Mouse (Mus musculus): ENCODE data around the gene Adam8. TPM values are rescaled to one million over a fixed set of nuclear protein-coding genes. Genes with fewer than 3 reads are reported as not detected.

Adam8 gene
- polyA plus RNA-seq, 1 experiment, result 334 TPM

GRCm38 (mm10) chr7:139982058-139982457, 10.3 kb downstream of the Adam8 start:
- Histone ChIP-seq H3K4me1 (ENCODE audit: control insufficient read depth, insufficient read depth, low read length) (peaks cover 72% of the 10 kb centered on the region), H3K27ac (ENCODE audit: insufficient read depth, low read depth, low read length) (peak overlapping the region; percentile 20; the same call in 1 of the 2 replicates)

DNA sequence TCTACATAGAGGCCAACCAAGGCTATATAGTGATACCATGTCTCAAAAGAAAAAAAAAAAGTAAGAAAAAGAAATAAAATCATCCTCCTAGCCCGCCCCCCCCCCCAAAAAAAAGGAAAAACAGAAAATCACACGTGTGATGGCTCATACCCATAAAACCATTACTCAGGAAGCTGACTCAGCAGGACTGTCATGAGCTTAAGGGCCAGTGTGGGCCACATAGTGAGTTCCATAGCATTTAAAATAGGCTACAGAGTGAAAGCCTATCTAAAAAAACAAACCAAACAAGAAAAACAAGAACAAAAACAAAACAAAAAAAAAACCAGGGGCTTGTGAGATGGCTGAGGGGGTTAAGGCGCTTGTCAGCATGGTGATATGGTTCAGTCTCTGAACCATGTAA, 11.6 kb downstream of the Adam8 start:
- H3K27ac ChIP-seq (ENCODE audit: insufficient read depth, low read depth, low read length), result peak overlapping the region; percentile 87
- TF ChIP-seq POLR2A (IDR thresholded peaks at IDR 0.05; ENCODE audit: borderline replicate concordance, low read depth, low read length) (no peak), CTCF (IDR thresholded peaks at IDR 0.05; ENCODE audit: low read depth, low read length) (no peak)
- H3K4me1 ChIP-seq (ENCODE audit: control insufficient read depth, insufficient read depth, low read length), result peaks cover 73% of the 10 kb centered on the region
- no peak overlapping the region for H3K4me3 ChIP-seq (ENCODE audit: insufficient read depth, low read length)

More at GRCm38 (mm10) chr7:139982058-139982457, 10.3 kb downstream of the Adam8 start:
- no peak for TF ChIP-seq CTCF (IDR thresholded peaks at IDR 0.05; ENCODE audit: low read depth, low read length)
- no peak for TF ChIP-seq POLR2A (IDR thresholded peaks at IDR 0.05; ENCODE audit: borderline replicate concordance, low read depth, low read length)
- H3K4me3 ChIP-seq (ENCODE audit: insufficient read depth, low read length), result no peak overlapping the region

DNA sequence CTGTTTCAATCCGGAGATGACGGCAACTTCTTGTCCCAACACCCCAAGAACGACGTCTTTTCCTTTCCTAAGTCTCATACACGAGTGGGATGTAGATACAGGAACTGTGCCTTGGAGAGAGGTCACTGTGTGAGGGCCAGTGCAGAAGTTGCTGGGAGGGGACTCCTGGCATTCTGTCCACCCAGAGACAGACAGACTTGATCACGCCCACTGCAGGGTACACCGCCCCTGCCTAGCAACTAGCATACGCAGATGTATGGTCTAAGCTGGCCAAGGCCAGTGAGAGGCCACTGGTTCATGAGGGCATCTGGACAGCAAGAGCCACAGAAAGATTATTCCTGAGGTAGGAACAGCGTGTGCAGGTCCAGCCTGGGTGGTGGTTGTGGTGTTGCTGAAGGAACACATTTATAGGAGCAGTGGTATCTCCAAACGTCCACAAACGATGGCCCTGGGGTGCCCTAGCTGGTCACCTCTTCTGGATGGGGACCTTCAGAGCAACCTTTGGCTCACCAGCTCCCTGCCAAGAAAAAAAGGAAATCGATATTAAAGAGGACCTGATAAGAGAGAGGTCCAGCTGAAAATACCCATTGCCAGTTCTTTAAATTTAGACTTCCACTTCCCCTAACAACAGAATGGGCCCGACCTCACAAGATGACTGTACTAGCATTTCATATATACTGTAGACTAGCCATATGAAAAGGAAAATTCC, 13.2 kb downstream of the Adam8 start:
- no peak for TF ChIP-seq CTCF (IDR thresholded peaks at IDR 0.05; ENCODE audit: low read depth, low read length)
- no peak for TF ChIP-seq POLR2A (IDR thresholded peaks at IDR 0.05; ENCODE audit: borderline replicate concordance, low read depth, low read length)
- Histone ChIP-seq H3K27ac (ENCODE audit: insufficient read depth, low read depth, low read length) (peak overlapping the region; percentile 87), H3K4me3 (ENCODE audit: insufficient read depth, low read length) (peak overlapping the region; percentile 56), H3K4me1 (ENCODE audit: control insufficient read depth, insufficient read depth, low read length) (peaks cover 71% of the 10 kb centered on the region)

GRCm38 (mm10) chr7:139978278-139978892, 14.0 kb downstream of the Adam8 start, which contains the start of gene 6430531B16Rik:
Gene 6430531B16Rik, minus strand, starts transcription at chr7:139978755.
- Histone ChIP-seq H3K4me1 (ENCODE audit: control insufficient read depth, insufficient read depth, low read length) (peaks cover 70% of the 10 kb centered on the region), H3K27ac (ENCODE audit: insufficient read depth, low read depth, low read length) (peak within 1 kb of the TSS; percentile 87), H3K4me3 (ENCODE audit: insufficient read depth, low read length) (peak within 1 kb of the TSS; percentile 56)
- TF ChIP-seq CTCF (IDR thresholded peaks at IDR 0.05; ENCODE audit: low read depth, low read length), result no peak
- no peak for TF ChIP-seq POLR2A (IDR thresholded peaks at IDR 0.05; ENCODE audit: borderline replicate concordance, low read depth, low read length)

GRCm38 (mm10) chr7:139975471-139975870, 16.9 kb downstream of the Adam8 start:
- TF ChIP-seq POLR2A (IDR thresholded peaks at IDR 0.05; ENCODE audit: borderline replicate concordance, low read depth, low read length) (no peak), CTCF (IDR thresholded peaks at IDR 0.05; ENCODE audit: low read depth, low read length) (no peak)
- Histone ChIP-seq H3K4me3 (ENCODE audit: insufficient read depth, low read length) (no peak overlapping the region), H3K27ac (ENCODE audit: insufficient read depth, low read depth, low read length) (peak overlapping the region; percentile 21), H3K4me1 (ENCODE audit: control insufficient read depth, insufficient read depth, low read length) (peaks cover 73% of the 10 kb centered on the region)

DNA sequence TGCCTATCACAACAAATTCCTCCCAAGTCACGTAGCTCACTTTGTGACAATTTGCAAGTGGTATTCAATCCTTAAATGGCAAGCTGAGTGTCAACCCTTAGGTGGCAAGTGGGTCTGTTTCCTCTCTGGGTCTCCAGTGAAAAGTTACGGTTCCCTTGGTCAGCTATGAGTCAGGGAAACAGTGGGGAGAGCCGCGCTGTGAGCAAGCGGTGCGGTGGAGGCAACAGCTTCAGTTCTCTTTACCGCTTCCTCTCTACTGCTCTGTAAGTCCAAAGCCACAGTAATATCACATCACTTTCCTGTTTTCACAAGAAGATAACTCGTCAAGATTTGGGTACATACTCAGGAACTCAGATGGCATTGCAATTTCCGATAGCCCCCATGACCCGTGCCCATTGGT, 18.1 kb downstream of the Adam8 start:
- Histone ChIP-seq H3K4me1 (ENCODE audit: control insufficient read depth, insufficient read depth, low read length) (peaks cover 74% of the 10 kb centered on the region), H3K4me3 (ENCODE audit: insufficient read depth, low read length) (0 out of 2 replicates have a peak overlapping the region, but pooled peaks have one; percentile 1), H3K27ac (ENCODE audit: insufficient read depth, low read depth, low read length) (peak overlapping the region; percentile 82)
- TF ChIP-seq CTCF (IDR thresholded peaks at IDR 0.05; ENCODE audit: low read depth, low read length) (no peak), POLR2A (IDR thresholded peaks at IDR 0.05; ENCODE audit: borderline replicate concordance, low read depth, low read length) (no peak)

GRCm38 (mm10) chr7:139972923-139973331, 19.4 kb downstream of the Adam8 start:
- H3K4me1 ChIP-seq (ENCODE audit: control insufficient read depth, insufficient read depth, low read length), result peaks cover 62% of the 10 kb centered on the region
- TF ChIP-seq POLR2A (IDR thresholded peaks at IDR 0.05; ENCODE audit: borderline replicate concordance, low read depth, low read length) (no peak), CTCF (IDR thresholded peaks at IDR 0.05; ENCODE audit: low read depth, low read length) (no peak)
- no peak overlapping the region for H3K4me3 ChIP-seq (ENCODE audit: insufficient read depth, low read length)
- H3K27ac ChIP-seq (ENCODE audit: insufficient read depth, low read depth, low read length), result peak overlapping the region; percentile 82

DNA sequence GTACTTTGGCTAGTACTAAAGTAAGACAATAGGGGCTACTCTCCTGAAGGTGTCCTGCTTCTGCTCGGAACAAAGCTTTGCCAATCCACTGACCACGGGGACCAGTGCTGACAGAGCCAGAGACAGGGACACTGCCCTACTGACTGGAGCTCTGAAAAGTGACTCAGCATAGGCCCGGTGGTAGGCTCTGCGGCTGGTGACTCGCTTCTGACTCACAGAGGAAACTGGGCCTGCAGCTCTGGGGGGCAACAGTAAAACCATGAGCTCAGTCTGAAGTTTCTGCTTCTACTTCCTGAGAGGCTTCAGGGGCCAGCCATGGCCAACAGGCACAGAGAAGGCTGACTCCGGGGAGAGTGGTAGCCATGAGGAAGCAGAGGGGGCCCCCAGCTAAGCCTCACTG, 20.9 kb downstream of the Adam8 start:
- Histone ChIP-seq H3K27ac (ENCODE audit: insufficient read depth, low read depth, low read length) (peak overlapping the region; percentile 82), H3K4me1 (ENCODE audit: control insufficient read depth, insufficient read depth, low read length) (peaks cover 54% of the 10 kb centered on the region), H3K4me3 (ENCODE audit: insufficient read depth, low read length) (no peak overlapping the region)
- no peak for TF ChIP-seq CTCF (IDR thresholded peaks at IDR 0.05; ENCODE audit: low read depth, low read length)
- no peak for TF ChIP-seq POLR2A (IDR thresholded peaks at IDR 0.05; ENCODE audit: borderline replicate concordance, low read depth, low read length)

GRCm38 (mm10) chr7:139970979-139971378, 21.4 kb downstream of the Adam8 start:
- TF ChIP-seq POLR2A (IDR thresholded peaks at IDR 0.05; ENCODE audit: borderline replicate concordance, low read depth, low read length), result no peak
- TF ChIP-seq CTCF (IDR thresholded peaks at IDR 0.05; ENCODE audit: low read depth, low read length), result no peak

More at GRCm38 (mm10) chr7:139970979-139971378, 21.4 kb downstream of the Adam8 start:
- peaks cover 51% of the 10 kb centered on the region for H3K4me1 ChIP-seq (ENCODE audit: control insufficient read depth, insufficient read depth, low read length)
- peak overlapping the region; percentile 82 for H3K27ac ChIP-seq (ENCODE audit: insufficient read depth, low read depth, low read length)
- no peak overlapping the region for H3K4me3 ChIP-seq (ENCODE audit: insufficient read depth, low read length)

All from bone marrow macrophage, adult 2 months (primary cell).